Mouse (Mus musculus) CH12.LX (cell line): Measurements from ENCODE around the gene Fgfr2.

Experiments used
- POLR2A ChIP-seq: IDR thresholded peaks from 2 replicates; pipeline ENCODE4 v1.6.1; 2011; ENCODE audit warnings: low read depth, mild to moderate bottlenecking, improper control_type of control experiment, low read length
- RCOR1 ChIP-seq: conservative IDR thresholded peaks from 2 replicates; pipeline ENCODE4 v1.6.1; 2012; ENCODE audit warnings: low read depth, mild to moderate bottlenecking, inconsistent platforms, low read length, improper control_type of control experiment

- TF ChIP-seq RCOR1: no peak
- TF ChIP-seq POLR2A: no peak
Measured at GRCm38 (mm10) chr7:130161581-130161980, 2961.6 kb downstream of the Fgfr2 start.
